Mouse (Mus musculus): ENCODE data around the gene Mif4gd. TPM values are rescaled to one million over a fixed set of nuclear protein-coding genes. Genes with fewer than 3 reads are reported as not detected.

Gene Mif4gd
- total and polyA plus RNA-seq, 3 experiments = 143 to 177 (median 174) TPM

- Histone ChIP-seq H3K9ac (ENCODE audit: insufficient read depth, low read depth) (no peak overlapping the region), H3K36me3 (replicated peaks in 1 of 2; ENCODE audit: control insufficient read depth in 1 of 2, insufficient read depth in 1 of 2, low read length in 1 of 2) (peaks cover 38 to 42% of the 10 kb centered on the region in 2 experiments), H3K27me3 (replicated peaks) (no peaks in the 10 kb centered on the region), H3K27ac (ENCODE audit: insufficient read depth, low read depth) (peak overlapping the region; percentile 83), H3K4me3 (replicated peaks in 1 of 3; ENCODE audit: low read depth in 2 of 3, low read length in 2 of 3, poor library complexity in 1 of 3) (no peak overlapping the region), H3K4me1 (ENCODE audit: control insufficient read depth in 1 of 2, insufficient read depth in 2 of 2) (peaks cover 53 to 94% of the 10 kb centered on the region in 2 experiments), H3K9me3 (replicated peaks; ENCODE audit: low read length) (no peaks in the 10 kb centered on the region), H3K79me2 (replicated peaks; ENCODE audit: control insufficient read depth, extremely low read depth, insufficient read depth, poor library complexity, severe bottlenecking) (peaks cover 25% of the 10 kb centered on the region), H3K4me2 (ENCODE audit: insufficient read depth, low read depth, poor library complexity, severe bottlenecking) (no peak overlapping the region)
- in situ Hi-C loops (cut with MboI; ENCODE audit: low pct_ligation_motif_present, low pct_unique_long_range_greater_than_20kb, low sequenced_read_pairs) = loop anchor here (5.0 to 25.0 kb wide), 3 partner anchors 68 to 768 kb away; partner anchors contain the start of genes Caskin2, Rnf157 and Tsen54
- dilution Hi-C loops (cut with MboI; ENCODE audit: extremely low pct_ligation_motif_present, extremely low pct_unique_long_range_greater_than_20kb, low sequenced_read_pairs) = no loop called here
- no peak for TF ChIP-seq MAFK (IDR thresholded peaks at IDR 0.05; ENCODE audit: insufficient replicate concordance, low read length)
- no peak for TF ChIP-seq KAT2A (IDR thresholded peaks at IDR 0.05; ENCODE audit: insufficient replicate concordance, low read length)
- no peak for TF ChIP-seq GABPA (IDR thresholded peaks at IDR 0.05; ENCODE audit: insufficient replicate concordance, low read depth, low read length)
- peak; percentile 63 for TF ChIP-seq BHLHE40 (IDR thresholded peaks at IDR 0.05; ENCODE audit: low read depth, low read length)
- no peak for TF ChIP-seq ZMIZ1 (IDR thresholded peaks at IDR 0.05; ENCODE audit: low read depth, low read length)
- TF ChIP-seq MXI1 (IDR thresholded peaks at IDR 0.05; ENCODE audit: low read depth, low read length) = no peak
- peak; percentile 52 for TF ChIP-seq USF1 (IDR thresholded peaks at IDR 0.05; ENCODE audit: low read depth, low read length)
- no peak for TF ChIP-seq ZC3H11A (IDR thresholded peaks at IDR 0.05; ENCODE audit: low read depth, low read length)
- TF ChIP-seq USF2 (conservative IDR thresholded peaks at IDR 0.05; ENCODE audit: low read depth, low read length) = 0 out of 2 replicates have a peak, but pooled peaks have one; percentile 14
- no peak for DNase-seq (ENCODE audit: extremely low read depth)
These were observed 31.5 kb upstream of the Mif4gd start for GRCm38 (mm10) chr11:115644308-115644707.

DNA sequence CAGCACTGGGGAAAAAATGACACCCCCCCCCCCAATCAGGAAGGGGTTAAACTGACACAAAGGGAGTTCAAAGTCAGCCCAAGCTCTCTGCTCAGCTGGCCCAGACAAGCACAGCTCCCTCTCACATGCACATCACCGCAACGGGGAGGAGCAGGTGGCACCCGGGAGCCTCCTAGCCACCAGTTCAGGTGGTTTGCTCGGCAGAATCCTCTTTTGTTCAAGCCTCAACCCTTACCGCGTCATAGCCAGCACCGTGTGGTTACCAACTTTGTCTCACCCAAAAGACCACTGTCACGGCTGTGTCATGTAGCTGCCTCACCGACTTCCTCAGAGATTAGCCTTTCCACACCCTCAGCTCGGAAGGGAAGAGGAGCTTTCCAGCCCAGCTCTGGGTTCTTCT lies 30.5 kb upstream of the Mif4gd start:
- TF ChIP-seq SIN3A (IDR thresholded peaks at IDR 0.05; ENCODE audit: low read length) (0 out of 2 replicates have a peak, but pooled peaks have one; percentile 27), TCF12 (IDR thresholded peaks at IDR 0.05; ENCODE audit: low read depth, low read length) (peak; percentile 85), JUND (conservative IDR thresholded peaks at IDR 0.05; ENCODE audit: low read depth, low read length) (no peak), IRF4 (IDR thresholded peaks at IDR 0.05; ENCODE audit: low read depth, low read length) (peak; percentile 71), POLR2AphosphoS2 (IDR thresholded peaks at IDR 0.05; ENCODE audit: low read depth, low read length) (no peak; the same call in 1 of the 2 replicates), CHD1 (IDR thresholded peaks at IDR 0.05; ENCODE audit: low read depth, low read length) (peak; percentile 62; the same call in 1 of the 2 replicates), USF2 (conservative IDR thresholded peaks at IDR 0.05; ENCODE audit: low read depth, low read length) (no peak), ELF1 (IDR thresholded peaks at IDR 0.05; ENCODE audit: low read depth, low read length) (0 out of 2 replicates have a peak, but pooled peaks have one; percentile 5), MAFK (IDR thresholded peaks at IDR 0.05; ENCODE audit: insufficient replicate concordance, low read length) (0 out of 2 replicates have a peak, but pooled peaks have one; percentile 9), CTCF (conservative IDR thresholded peaks at IDR 0.05 in 1 of 2, IDR thresholded peaks at IDR 0.05 in 1 of 2; ENCODE audit: low read depth in 2 of 2, low read length in 2 of 2) (no peak), BHLHE40 (IDR thresholded peaks at IDR 0.05; ENCODE audit: low read depth, low read length) (peak; percentile 94), EP300 (IDR thresholded peaks at IDR 0.05; ENCODE audit: low read length) (peak; percentile 50), SMC3 (IDR thresholded peaks at IDR 0.05; ENCODE audit: low read depth, low read length) (no peak; the same call in 1 of the 2 replicates), MEF2A (IDR thresholded peaks at IDR 0.05; ENCODE audit: borderline replicate concordance, low read depth, low read length) (peak; percentile 60; the same call in 1 of the 2 replicates), MYC (IDR thresholded peaks at IDR 0.05; ENCODE audit: low read depth, low read length) (peak; percentile 15; the same call in 1 of the 2 replicates), E2F4 (IDR thresholded peaks at IDR 0.05; ENCODE audit: insufficient replicate concordance, low read depth, low read length) (no peak), NELFE (IDR thresholded peaks at IDR 0.05; ENCODE audit: low read depth, low read length) (no peak), ETS1 (conservative IDR thresholded peaks at IDR 0.05; ENCODE audit: low read depth, low read length) (peak; percentile 96), MXI1 (IDR thresholded peaks at IDR 0.05; ENCODE audit: low read depth, low read length) (peak; percentile 53; the same call in 1 of the 2 replicates), POLR2A (IDR thresholded peaks at IDR 0.05; ENCODE audit: low read depth, low read length) (peak; percentile 66; the same call in 1 of the 2 replicates), TBP (conservative IDR thresholded peaks at IDR 0.05; ENCODE audit: low read depth, low read length) (no peak; the same call in 1 of the 2 replicates)
- Histone ChIP-seq H3K4me3 (replicated peaks in 1 of 3; ENCODE audit: low read depth in 2 of 3, low read length in 2 of 3, poor library complexity in 1 of 3) (no peak overlapping the region), H3K27ac (ENCODE audit: insufficient read depth, low read depth) (peak overlapping the region; percentile 83), H3K36me3 (replicated peaks in 1 of 2; ENCODE audit: control insufficient read depth in 1 of 2, insufficient read depth in 1 of 2, low read length in 1 of 2) (peaks cover 29 to 34% of the 10 kb centered on the region in 2 experiments), H3K4me1 (ENCODE audit: control insufficient read depth in 1 of 2, insufficient read depth in 2 of 2) (peaks cover 60 to 95% of the 10 kb centered on the region in 2 experiments), H3K9ac (ENCODE audit: insufficient read depth, low read depth) (peak overlapping the region; percentile 25; the same call in 1 of the 2 replicates), H3K9me3 (replicated peaks; ENCODE audit: low read length) (no peaks in the 10 kb centered on the region), H3K79me2 (replicated peaks; ENCODE audit: control insufficient read depth, extremely low read depth, insufficient read depth, poor library complexity, severe bottlenecking) (peaks cover 20% of the 10 kb centered on the region), H3K4me2 (ENCODE audit: insufficient read depth, low read depth, poor library complexity, severe bottlenecking) (0 out of 2 replicates have a peak overlapping the region, but pooled peaks have one; percentile 14), H3K27me3 (replicated peaks) (no peaks in the 10 kb centered on the region)
- peak; percentile 94 for DNase-seq (ENCODE audit: extremely low read depth)
- in situ Hi-C loops (cut with MboI; ENCODE audit: low pct_ligation_motif_present, low pct_unique_long_range_greater_than_20kb, low sequenced_read_pairs) = loop anchor here (5.0 to 25.0 kb wide), 3 partner anchors 69 to 769 kb away; partner anchors contain the start of genes Caskin2, Rnf157 and Tsen54
- dilution Hi-C loops (cut with MboI; ENCODE audit: extremely low pct_ligation_motif_present, extremely low pct_unique_long_range_greater_than_20kb, low sequenced_read_pairs) = no loop called here

Measured in CH12.LX (cell line).